Comparison of ENCODE assay signal across 8 mouse cellular contexts in genomic region chrX:101131992-101132791, GRCm38 (mm10). TPM values are rescaled to one million over a fixed set of nuclear protein-coding genes. Genes with fewer than 3 reads are reported as not detected.
DNase-seq lines count a peak whose midpoint lies in the region; ATAC-seq and TF ChIP-seq lines count a peak whose summit lies in the region.

No protein-coding gene starts in this region.

- H3K9me3 ChIP-seq in heart, embryonic 13.5 days, result no peaks in the 10 kb centered on the region
- no peaks in the 10 kb centered on the region for H3K9me3 ChIP-seq in stomach, embryonic 16.5 days (replicated peaks; ENCODE audit: control insufficient read depth, low read length)

- WGBS in heart, embryonic 13.5 days, result 34% methylated on average over 12 of the region's 12 CpGs
- WGBS in stomach, embryonic 16.5 days, result 43% methylated on average over 12 of the region's 12 CpGs

- no peaks in the 10 kb centered on the region for H3K36me3 ChIP-seq in heart, embryonic 13.5 days
- no peaks in the 10 kb centered on the region for H3K36me3 ChIP-seq in stomach, embryonic 16.5 days (ENCODE audit: control insufficient read depth, insufficient read depth, low read length)

- peak; percentile 44; the same call in 1 of the 2 replicates for TF ChIP-seq CTCF in cortical plate, adult 2 months (IDR thresholded peaks at IDR 0.05; ENCODE audit: extremely low read depth, insufficient read depth, low read length)

- peak overlapping the region; percentile 56 for H3K4me2 ChIP-seq in heart, embryonic 13.5 days
- H3K4me2 ChIP-seq in stomach, embryonic 16.5 days (ENCODE audit: low read depth, low read length), result peak overlapping the region; percentile 38

- H3K27me3 ChIP-seq in heart, embryonic 13.5 days (replicated peaks), result no peaks in the 10 kb centered on the region
- H3K27me3 ChIP-seq in stomach, embryonic 16.5 days (ENCODE audit: control insufficient read depth, insufficient read depth, low read length), result no peaks in the 10 kb centered on the region

- H3K9ac ChIP-seq in heart, embryonic 13.5 days, result 0 out of 2 replicates have a peak overlapping the region, but pooled peaks have one; percentile 33
- no peak overlapping the region for H3K9ac ChIP-seq in stomach, embryonic 16.5 days (ENCODE audit: low read length)

- no peak for ATAC-seq in heart, embryonic 13.5 days (ENCODE audit: extremely low read depth, insufficient number of reproducible peaks, low FRiP score, low TSS enrichment)
- peak; percentile 93 for ATAC-seq in megakaryocyte progenitor cell, adult 5-6 weeks (replicated peaks; ENCODE audit: poor library complexity)
- ATAC-seq in stomach, embryonic 16.5 days (ENCODE audit: insufficient read depth, low FRiP score), result no peak

- no peak for TF ChIP-seq POLR2A in cortical plate, adult 2 months (IDR thresholded peaks at IDR 0.05; ENCODE audit: extremely low read depth, insufficient read depth, low read length)

- peak; percentile 9 for DNase-seq in adrenal gland, postnatal 14 days
- DNase-seq in adrenal gland, postnatal 36 days, result no peak
- DNase-seq in NIH3T3 (ENCODE audit: low read depth), result peak; percentile 75
- peak; percentile 3 to 8 for DNase-seq in kidney, postnatal 4 days

- peak overlapping the region; percentile 24 for H3K4me3 ChIP-seq in cortical plate, adult 2 months (ENCODE audit: insufficient read depth, low read length)
- peak overlapping the region; percentile 29 for H3K4me3 ChIP-seq in heart, embryonic 13.5 days
- peak overlapping the region; percentile 30 for H3K4me3 ChIP-seq in stomach, embryonic 16.5 days (replicated peaks; ENCODE audit: low read length)

- H3K27ac ChIP-seq in cortical plate, adult 2 months (ENCODE audit: insufficient read depth, low read length), result no peak overlapping the region
- no peak overlapping the region for H3K27ac ChIP-seq in heart, embryonic 13.5 days (replicated peaks)
- H3K27ac ChIP-seq in stomach, embryonic 16.5 days (ENCODE audit: low read length), result no peak overlapping the region

- no peaks in the 10 kb centered on the region for H3K4me1 ChIP-seq in cortical plate, adult 2 months (ENCODE audit: control insufficient read depth, insufficient read depth, low read length)
- H3K4me1 ChIP-seq in heart, embryonic 13.5 days, result no peaks in the 10 kb centered on the region
- H3K4me1 ChIP-seq in stomach, embryonic 16.5 days (ENCODE audit: control insufficient read depth, insufficient read depth, low read length), result no peaks in the 10 kb centered on the region

RNA-seq across cellular contexts. Expression of gene Slc7a3, which starts 46.4 kb away (rescaled TPM):
- total RNA-seq in adrenal gland, postnatal 14 days (2021), result 0.48 and 0.64 TPM in 2 replicates
- under 1 TPM; 0.40 to 0.79 TPM for total RNA-seq in adrenal gland, postnatal 36 days (2021)
- 8.6 and 9.3 TPM in 2 replicates for polyA plus RNA-seq in cortical plate, adult 2 months (2012; rRNA removed)
- polyA plus RNA-seq in heart, embryonic 13.5 days (2015; fragmentation: Nextera tagmentation; extraction: Ambion mirVana), result 0.25 and 0.65 TPM in 2 replicates
- 0.27 TPM in 1 of 2 replicates, not detected in the other for total RNA-seq in megakaryocyte progenitor cell, adult 5-6 weeks (2015)
- 0.41 TPM in 1 of 2 replicates, not detected in the other for total RNA-seq in megakaryocyte progenitor cell, adult 5-6 weeks (2017)
- polyA plus RNA-seq in stomach, embryonic 16.5 days (2015; fragmentation: Nextera tagmentation; extraction: Ambion mirVana), result 2.8 and 3.2 TPM in 2 replicates

Comparison
In these comparisons a context has a peak if more than half of its experiments do, and no peak if none do; other contexts are left out.
1. DNase-seq: peak in adrenal gland, postnatal 14 days (single experiment), NIH3T3 (single experiment) and kidney, postnatal 4 days (2 of 2); none in adrenal gland, postnatal 36 days (0 of 2).
2. Peak in every context shown above with its lines, with median percentiles within 50 percentile points of each other: H3K4me3 ChIP-seq.